Mouse (Mus musculus) T-helper 17 cell (primary cell): ENCODE measurements around the gene Dhrs7b.

Experiments used
- in situ Hi-C, 2 experiments: fragments of 300-600 bp; cut with MboI, MseI; formaldehyde crosslinking; loops; 1 replicate in 1 of 2; 2 replicates in 1 of 2; pipeline ENCODE4 v1.15.1; 2025; ENCODE audit warnings: high pct_unique_total_duplicates in 2 of 2

Dhrs7b gene

GRCm38 (mm10) chr11:60889861-60890260 lies 59.4 kb downstream of the Dhrs7b start:
- in situ Hi-C loops, result loop anchor here in 1 of 2 experiments (10.0 kb wide), 1 partner anchor 1105 kb away; the partner anchor contains the start of gene Pld6

GRCm38 (mm10) chr11:60890286-60890685 lies 59.9 kb downstream of the Dhrs7b start:
- in situ Hi-C loops, result loop anchor here in 1 of 2 experiments (10.0 kb wide), 1 partner anchor 1105 kb away; the partner anchor contains the start of gene Pld6

- in situ Hi-C loops, result loop anchor here in 1 of 2 experiments (10.0 kb wide), 1 partner anchor 1106 kb away; the partner anchor contains the start of gene Pld6
These were observed 60.3 kb downstream of the Dhrs7b start for GRCm38 (mm10) chr11:60890744-60891143.

GRCm38 (mm10) chr11:60895915-60896314 lies 65.5 kb downstream of the Dhrs7b start:
- in situ Hi-C loops, result loop anchor here in 1 of 2 experiments (10.0 kb wide), 1 partner anchor 1111 kb away; the partner anchor contains the start of gene Pld6

GRCm38 (mm10) chr11:60902001-60902400 lies 71.6 kb downstream of the Dhrs7b start:
- in situ Hi-C loops, result no loop called here

- in situ Hi-C loops, result no loop called here
These were observed 72.1 kb downstream of the Dhrs7b start for GRCm38 (mm10) chr11:60902486-60902885.

- in situ Hi-C loops, result no loop called here
These were observed 73.2 kb downstream of the Dhrs7b start for GRCm38 (mm10) chr11:60903661-60904061.

- in situ Hi-C loops, result no loop called here
These were observed 75.1 kb downstream of the Dhrs7b start for GRCm38 (mm10) chr11:60905407-60906120.

GRCm38 (mm10) chr11:60906449-60906848 lies 76.0 kb downstream of the Dhrs7b start:
- in situ Hi-C loops, result no loop called here

- in situ Hi-C loops, result no loop called here
These were observed 77.6 kb downstream of the Dhrs7b start for GRCm38 (mm10) chr11:60908073-60908472.

GRCm38 (mm10) chr11:60909626-60910025 lies 79.2 kb downstream of the Dhrs7b start:
- in situ Hi-C loops, result no loop called here
